Mouse (Mus musculus) CH12.LX (cell line): Measurements from ENCODE around the gene Kcnc2.

Source experiments
- CHD1 ChIP-seq: IDR thresholded peaks from 2 replicates; pipeline ENCODE4 v1.6.1; 2012; ENCODE audit warnings: low read depth, low read length, improper control_type of control experiment, inconsistent platforms
- CTCF ChIP-seq, 2 experiments: IDR thresholded peaks in 1 of 2; conservative IDR thresholded peaks in 1 of 2; 2 replicates each; pipeline ENCODE4 v1.5.1; 2011 to 2012; ENCODE audit warnings: low read depth in 2 of 2, low read length in 2 of 2, improper control_type of control experiment in 1 of 2, inconsistent platforms in 1 of 2, mild to moderate bottlenecking in 1 of 2, moderate library complexity in 1 of 2
- E2F4 ChIP-seq: IDR thresholded peaks from 2 replicates; pipeline ENCODE4 v1.6.1; 2011; ENCODE audit warnings: low read depth, low read length, improper control_type of control experiment; ENCODE audit not compliant: insufficient replicate concordance
- HCFC1 ChIP-seq: IDR thresholded peaks from 2 replicates; pipeline ENCODE4 v1.6.1; 2012; ENCODE audit warnings: low read depth, mild to moderate bottlenecking, inconsistent platforms, low read length, improper control_type of control experiment
- NELFE ChIP-seq: IDR thresholded peaks from 2 replicates; pipeline ENCODE4 v1.6.1; 2011; ENCODE audit warnings: low read depth, low read length, improper control_type of control experiment
- POLR2A ChIP-seq: IDR thresholded peaks from 2 replicates; pipeline ENCODE4 v1.6.1; 2011; ENCODE audit warnings: low read depth, mild to moderate bottlenecking, improper control_type of control experiment, low read length
- TBP ChIP-seq: conservative IDR thresholded peaks from 2 replicates; pipeline ENCODE4 v1.6.1; 2011; ENCODE audit warnings: low read depth, low read length, improper control_type of control experiment

DNA sequence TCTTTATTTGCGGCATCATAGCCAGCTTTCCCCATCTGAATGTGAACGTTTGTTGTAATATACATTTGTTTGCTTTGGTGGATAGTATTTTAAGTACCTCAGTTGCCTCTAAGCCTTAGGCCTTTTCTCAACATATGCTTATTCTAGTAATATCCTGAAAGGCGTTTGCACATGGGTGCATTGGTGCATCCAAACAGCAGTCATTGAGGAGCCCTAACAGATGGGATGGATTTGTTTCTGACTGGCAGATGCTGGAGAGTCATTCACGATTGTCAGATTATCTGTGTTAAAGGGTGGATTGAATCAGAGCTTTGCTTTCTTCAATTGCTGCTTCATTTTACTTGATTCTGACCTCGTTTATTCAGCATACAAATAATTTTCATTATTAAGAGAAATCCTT is 89.8 kb downstream of the Kcnc2 start:
- no peak for TF ChIP-seq CTCF (conservative IDR thresholded peaks at IDR 0.05 in 1 of 2, IDR thresholded peaks at IDR 0.05 in 1 of 2; ENCODE audit: low read depth in 2 of 2, low read length in 2 of 2)
- no peak for TF ChIP-seq HCFC1
- no peak for TF ChIP-seq POLR2A
- no peak for TF ChIP-seq E2F4
- no peak for TF ChIP-seq CHD1
- no peak for TF ChIP-seq NELFE
- TF ChIP-seq TBP, result no peak
